Mouse (Mus musculus) ES-E14 (cell line): ENCODE measurements at regions not wholly inside any gene's neighbourhood (a gene's known extent, or its start where the extent isn't known, plus 50 kb on each side); places are given as distances from the start of the nearest gene placed in this dataset.

Experiments used
- CHD2 ChIP-seq: IDR thresholded peaks from 2 replicates; pipeline ENCODE4 v1.6.1; 2014; ENCODE audit warnings: mild to moderate bottlenecking, low read depth, low read length, inconsistent platforms
- HCFC1 ChIP-seq: IDR thresholded peaks from 2 replicates; pipeline ENCODE4 v1.6.1; 2012; ENCODE audit warnings: low read length, inconsistent platforms, borderline replicate concordance; ENCODE audit not compliant: insufficient read depth
- MAFK ChIP-seq: IDR thresholded peaks from 2 replicates; pipeline ENCODE4 v1.6.1; 2014; ENCODE audit warnings: mild to moderate bottlenecking, low read depth, low read length, inconsistent platforms; ENCODE audit not compliant: insufficient read depth
- ZC3H11A ChIP-seq: IDR thresholded peaks from 2 replicates; pipeline ENCODE4 v1.6.1; 2012; ENCODE audit warnings: low read depth, mild to moderate bottlenecking, inconsistent platforms, low read length, borderline replicate concordance

GRCm38 (mm10) chr13:97454715-97455114, 213.8 kb downstream of the Enc1 start:
- TF ChIP-seq HCFC1 (no peak), ZC3H11A (no peak), CHD2 (no peak), MAFK (no peak)
